Mouse (Mus musculus) midbrain, embryonic 11.5 days (tissue): Measurements from ENCODE around the gene Pbx4. TPM values are rescaled to one million over a fixed set of nuclear protein-coding genes. Genes with fewer than 3 reads are reported as not detected.

Source experiments
- ATAC-seq: fragments of 200-750 bp; cut with Nextera tagmentation; 2 replicates; pipeline ENCODE4 v1.8.0; 2017; ENCODE audit warnings: moderate TSS enrichment, moderate library complexity; ENCODE audit not compliant: low FRiP score
- DNase-seq: peaks from one replicate; pipeline ENCODE4 v3.0.0; 2015; ENCODE audit warnings: low spot score; ENCODE audit errors: missing footprints
- H3K27ac ChIP-seq: fragments of 300-500 bp; sonication (generic); 2 replicates; pipeline ENCODE4 v1.5.1; 2014; ENCODE audit warnings: low read depth, low read length
- H3K27me3 ChIP-seq: fragments of 300-500 bp; sonication (generic); 2 replicates; pipeline ENCODE4 v1.6.1; 2014; ENCODE audit warnings: mild to moderate bottlenecking, low read length, moderate library complexity, mixed read lengths; ENCODE audit not compliant: control insufficient read depth, insufficient read depth
- H3K36me3 ChIP-seq: fragments of 300-500 bp; sonication (generic); 2 replicates; pipeline ENCODE4 v1.6.1; 2014; ENCODE audit warnings: mild to moderate bottlenecking, low read length, moderate library complexity, mixed read lengths; ENCODE audit not compliant: control insufficient read depth, insufficient read depth
- H3K4me1 ChIP-seq: fragments of 300-500 bp; sonication (generic); 2 replicates; pipeline ENCODE4 v1.6.1; 2014; ENCODE audit warnings: low read length; ENCODE audit not compliant: control insufficient read depth, insufficient read depth
- H3K4me2 ChIP-seq: fragments of 300-500 bp; sonication (generic); 2 replicates; pipeline ENCODE4 v1.6.1; 2014; ENCODE audit warnings: mild to moderate bottlenecking, moderate library complexity
- H3K4me3 ChIP-seq: fragments of 300-500 bp; sonication (generic); 2 replicates; pipeline ENCODE4 v1.5.1; 2014; ENCODE audit warnings: low read depth, low read length
- H3K9ac ChIP-seq: fragments of 300-500 bp; sonication (generic); 2 replicates; pipeline ENCODE4 v1.6.1; 2014; ENCODE audit warnings: low read length
- H3K9me3 ChIP-seq: fragments of 300-500 bp; sonication (generic); 2 replicates; pipeline ENCODE4 v1.6.1; 2016; ENCODE audit warnings: low read length; ENCODE audit not compliant: control insufficient read depth
- WGBS: fragments of 180-500 bp; shearing (Covaris S2); extraction: QIAGEN DNeasy Blood & Tissue Kit; methylation state at CpG from one replicate; pipeline ENCODE4 v1.1.7; 2014; 5-methylcytosine and 5-hydroxymethylcytosine counted together
- polyA plus RNA-seq: library from polyadenylated mRNA; unstranded; fragments of >200 nt; fragmentation: Nextera tagmentation; extraction: Ambion mirVana; gene quantifications from 2 replicates; pipeline ENCODE4 v1.2.1, GENCODE M21; 2014

Pbx4 gene
- polyA plus RNA-seq, 1 experiment from 2014 or later, result 39.1 TPM

- DNase-seq (peak; percentile 69), ATAC-seq (no peak)
- Histone ChIP-seq H3K4me1 (peaks cover 13% of the 10 kb centered on the region), H3K9me3 (no peaks in the 10 kb centered on the region), H3K27me3 (no peaks in the 10 kb centered on the region), H3K36me3 (peaks cover 12% of the 10 kb centered on the region; the same call in 1 of the 2 replicates), H3K27ac (no peak overlapping the region), H3K9ac (no peak overlapping the region), H3K4me2 (no peak overlapping the region), H3K4me3 (no peak overlapping the region)
- WGBS, result 90% methylated on average over 2 of the region's 2 CpGs
Measured at GRCm38 (mm10) chr8:69906260-69906659, 74.0 kb downstream of the Pbx4 start.

- Histone ChIP-seq H3K27ac (no peak overlapping the region), H3K4me2 (no peak overlapping the region), H3K4me3 (no peak overlapping the region), H3K27me3 (no peaks in the 10 kb centered on the region), H3K9ac (no peak overlapping the region), H3K4me1 (peaks cover 8% of the 10 kb centered on the region), H3K9me3 (no peaks in the 10 kb centered on the region), H3K36me3 (peaks cover 18% of the 10 kb centered on the region; the same call in 1 of the 2 replicates)
- DNase-seq, result no peak
- no peak for ATAC-seq
- 89% methylated on average over 2 of the region's 2 CpGs for WGBS
Measured at GRCm38 (mm10) chr8:69907106-69907505, 74.8 kb downstream of the Pbx4 start.

GRCm38 (mm10) chr8:69911917-69912316 lies 79.6 kb downstream of the Pbx4 start:
- H3K36me3 ChIP-seq, result peaks cover 37% of the 10 kb centered on the region
- no peak overlapping the region for H3K4me3 ChIP-seq
- no peak overlapping the region for H3K9ac ChIP-seq
- no peak for ATAC-seq
- WGBS, result 92% methylated on average over 13 of the region's 13 CpGs
- no peak overlapping the region for H3K4me2 ChIP-seq
- H3K9me3 ChIP-seq, result no peaks in the 10 kb centered on the region
- no peaks in the 10 kb centered on the region for H3K27me3 ChIP-seq
- H3K4me1 ChIP-seq, result no peaks in the 10 kb centered on the region
- no peak for DNase-seq
- H3K27ac ChIP-seq, result no peak overlapping the region

GRCm38 (mm10) chr8:69912478-69913074 lies 80.3 kb downstream of the Pbx4 start:
- 89% methylated on average over 12 of the region's 12 CpGs for WGBS
- Histone ChIP-seq H3K4me2 (no peak overlapping the region), H3K4me1 (no peaks in the 10 kb centered on the region), H3K9ac (no peak overlapping the region), H3K36me3 (peaks cover 37% of the 10 kb centered on the region), H3K27ac (no peak overlapping the region), H3K4me3 (no peak overlapping the region), H3K27me3 (no peaks in the 10 kb centered on the region), H3K9me3 (no peaks in the 10 kb centered on the region)
- DNase-seq, result no peak
- no peak for ATAC-seq

- no peaks in the 10 kb centered on the region for H3K9me3 ChIP-seq
- no peak overlapping the region for H3K9ac ChIP-seq
- no peak overlapping the region for H3K27ac ChIP-seq
- 91% methylated on average over 4 of the region's 4 CpGs for WGBS
- H3K4me2 ChIP-seq, result no peak overlapping the region
- peaks cover 39% of the 10 kb centered on the region for H3K36me3 ChIP-seq
- H3K4me1 ChIP-seq, result no peaks in the 10 kb centered on the region
- DNase-seq (no peak), ATAC-seq (no peak)
- no peaks in the 10 kb centered on the region for H3K27me3 ChIP-seq
- H3K4me3 ChIP-seq, result no peak overlapping the region
Measured at GRCm38 (mm10) chr8:69914526-69914925, 82.2 kb downstream of the Pbx4 start.

GRCm38 (mm10) chr8:69915748-69916147 lies 83.5 kb downstream of the Pbx4 start:
- ATAC-seq (no peak), DNase-seq (peak; percentile 82)
- H3K4me1 ChIP-seq, result peaks cover 10% of the 10 kb centered on the region
- H3K36me3 ChIP-seq, result peaks cover 32% of the 10 kb centered on the region
- WGBS, result 39% methylated on average over 5 of the region's 5 CpGs
- no peak overlapping the region for H3K27ac ChIP-seq
- H3K4me3 ChIP-seq, result no peak overlapping the region
- H3K4me2 ChIP-seq, result no peak overlapping the region
- no peaks in the 10 kb centered on the region for H3K27me3 ChIP-seq
- no peak overlapping the region for H3K9ac ChIP-seq
- H3K9me3 ChIP-seq, result no peaks in the 10 kb centered on the region

GRCm38 (mm10) chr8:69918506-69918905 lies 86.2 kb downstream of the Pbx4 start:
- H3K4me2 ChIP-seq, result no peak overlapping the region
- H3K4me1 ChIP-seq, result peaks cover 16% of the 10 kb centered on the region
- H3K36me3 ChIP-seq, result peaks cover 12% of the 10 kb centered on the region; the same call in 1 of the 2 replicates
- H3K27ac ChIP-seq, result no peak overlapping the region
- ATAC-seq (peak; percentile 14), DNase-seq (no peak)
- no peak overlapping the region for H3K4me3 ChIP-seq
- H3K27me3 ChIP-seq, result no peaks in the 10 kb centered on the region
- no peak overlapping the region for H3K9ac ChIP-seq
- H3K9me3 ChIP-seq, result no peaks in the 10 kb centered on the region

- H3K4me2 ChIP-seq, result no peak overlapping the region
Measured at GRCm38 (mm10) chr8:69919010-69919409, 86.7 kb downstream of the Pbx4 start.

GRCm38 (mm10) chr8:69919876-69920662 lies 87.8 kb downstream of the Pbx4 start:
- Histone ChIP-seq H3K9me3 (no peaks in the 10 kb centered on the region), H3K9ac (peak overlapping the region; percentile 35), H3K4me1 (peaks cover 16% of the 10 kb centered on the region), H3K27ac (peak overlapping the region; percentile 42), H3K27me3 (no peaks in the 10 kb centered on the region), H3K4me2 (peak overlapping the region; percentile 14; the same call in 1 of the 2 replicates), H3K4me3 (no peak overlapping the region), H3K36me3 (peaks cover 2% of the 10 kb centered on the region; the same call in 1 of the 2 replicates)
- ATAC-seq (peak; percentile 75), DNase-seq (peak; percentile 95)
- 52% methylated on average over 11 of the region's 11 CpGs for WGBS

More at GRCm38 (mm10) chr8:69919010-69919409, 86.7 kb downstream of the Pbx4 start:
- Histone ChIP-seq H3K9me3 (no peaks in the 10 kb centered on the region), H3K4me1 (peaks cover 16% of the 10 kb centered on the region), H3K27me3 (no peaks in the 10 kb centered on the region), H3K27ac (no peak overlapping the region), H3K9ac (no peak overlapping the region), H3K36me3 (peaks cover 8% of the 10 kb centered on the region; the same call in 1 of the 2 replicates), H3K4me3 (no peak overlapping the region)
- ATAC-seq (peak; percentile 52), DNase-seq (peak; percentile 97)
- WGBS, result 83% methylated on average over 1 of the region's 1 CpGs
